Comparison of ENCODE assay signal across 14 mouse cellular contexts in the genomic region with DNA sequence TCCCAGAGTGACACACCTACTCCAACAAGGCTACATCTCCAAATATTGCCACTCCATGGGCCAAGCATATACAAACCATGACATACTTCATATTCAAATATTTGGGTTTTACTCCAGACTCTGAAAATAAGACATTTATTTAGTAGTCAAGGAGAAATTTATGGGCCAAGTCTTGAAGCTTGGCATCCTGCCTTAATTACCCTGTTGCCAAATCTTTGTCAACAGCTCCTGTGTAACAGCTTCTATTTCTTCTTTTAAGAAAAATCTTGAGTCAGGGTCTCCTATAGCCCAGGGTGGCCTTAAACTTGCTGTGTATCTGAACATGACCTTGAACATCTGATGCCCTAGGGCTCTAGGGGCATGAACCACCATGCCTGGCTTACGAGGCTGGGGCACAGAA.
A peak's percentile ranks its signal among the peaks of the same experiment; 100 is the strongest.
DNase-seq lines count a peak whose midpoint lies in the region.
"Had no signal": no experiment of that assay in that cellular context is flagged by ENCODE, and none has a peak within 500 bp of the region (broad histone marks: within the 10 kb centered on the region; RNA-seq: fewer than 3 reads in every experiment).

No protein-coding gene starts in this region.

- intact Hi-C loops in heart, postnatal 10 days (cut with DNase I) = no loop called here

- DNase-seq in adrenal gland, postnatal 10 days = peak; percentile 13
- no peak for DNase-seq in adrenal gland, adult 8-10 months
- peak; percentile 1 to 5 for DNase-seq in heart, postnatal 10 days
- no peak for DNase-seq in heart, adult 8-10 months (ENCODE audit: low spot score)
- peak; percentile 0 for DNase-seq in lung, postnatal 36 days
- DNase-seq in lung, postnatal 4 days = no peak
- DNase-seq: adrenal gland, postnatal 25 days; cerebellum, adult 18-20 months; cerebellum, adult 9-10 months; cerebellum, postnatal 14 days; gastrocnemius, adult 2 months; gastrocnemius, postnatal 14 days; heart, postnatal 14 days; heart, postnatal 4 days had no signal

Comparison
In these comparisons a context has a peak if more than half of its experiments do, and no peak if none do; other contexts are left out.
1. DNase-seq: peak in adrenal gland, postnatal 10 days (single experiment), heart, postnatal 10 days (2 of 2) and lung, postnatal 36 days (single experiment); none in adrenal gland, adult 8-10 months (single experiment), heart, adult 8-10 months (single experiment) and lung, postnatal 4 days (0 of 2).